Mouse (Mus musculus): ENCODE data around the gene Btbd6. TPM values are rescaled to one million over a fixed set of nuclear protein-coding genes. Genes with fewer than 3 reads are reported as not detected.

Btbd6 gene
- polyA plus RNA-seq, 1 experiment: 61.6 TPM

DNA sequence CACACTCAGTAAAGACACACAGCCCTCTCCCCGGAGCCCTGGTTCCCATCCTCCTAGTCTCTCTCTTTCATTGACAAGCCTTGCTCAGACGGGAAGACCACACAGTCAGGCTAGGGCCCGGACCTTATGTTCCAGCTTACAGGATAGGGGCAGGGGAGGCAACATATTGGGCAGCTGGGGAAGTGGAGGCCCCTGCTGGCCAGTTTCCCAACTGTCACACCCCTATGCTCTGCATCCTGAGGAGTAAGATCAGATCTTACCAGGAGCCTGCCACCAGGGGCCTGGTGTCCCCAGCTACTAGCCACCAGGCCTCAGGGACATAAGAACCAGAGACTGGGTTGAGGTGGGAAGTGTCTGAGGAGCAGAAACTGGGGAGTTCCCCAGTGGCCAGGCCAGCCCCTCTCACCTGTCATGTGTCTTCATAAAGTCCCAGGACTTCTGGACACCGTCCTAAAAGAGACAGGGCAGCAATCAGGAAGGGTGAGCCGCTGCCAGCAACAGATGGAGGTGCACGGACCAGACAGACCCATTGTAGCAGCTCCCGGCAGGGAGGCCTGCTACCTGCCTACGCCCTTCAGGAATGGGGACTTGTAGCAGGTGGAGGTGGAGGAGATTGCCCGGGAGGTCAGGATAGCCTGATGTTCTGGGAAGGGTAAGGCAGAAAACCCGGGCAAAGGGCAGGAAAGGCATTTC is 37.3 kb upstream of the Btbd6 start:
- Histone ChIP-seq H3K4me1 (ENCODE audit: control insufficient read depth, insufficient read depth, low read length) (peaks cover 38% of the 10 kb centered on the region), H3K27ac (ENCODE audit: insufficient read depth, low read length) (no peak overlapping the region), H3K4me3 (replicated peaks; ENCODE audit: insufficient read depth, low read depth, low read length) (no peak overlapping the region), H3K27me3 (ENCODE audit: control insufficient read depth, insufficient read depth, low read length) (no peaks in the 10 kb centered on the region)
- 19% methylated on average over 10 of the region's 10 CpGs for WGBS
- DNase-seq: peak; percentile 75 to 87
- 0 out of 2 replicates have a peak, but pooled peaks have one; percentile 10 for TF ChIP-seq CTCF (IDR thresholded peaks at IDR 0.05; ENCODE audit: borderline replicate concordance, insufficient read depth, low read depth, low read length)
- TF ChIP-seq POLR2A (IDR thresholded peaks at IDR 0.05; ENCODE audit: borderline replicate concordance, insufficient read depth, low read length): no peak

DNA sequence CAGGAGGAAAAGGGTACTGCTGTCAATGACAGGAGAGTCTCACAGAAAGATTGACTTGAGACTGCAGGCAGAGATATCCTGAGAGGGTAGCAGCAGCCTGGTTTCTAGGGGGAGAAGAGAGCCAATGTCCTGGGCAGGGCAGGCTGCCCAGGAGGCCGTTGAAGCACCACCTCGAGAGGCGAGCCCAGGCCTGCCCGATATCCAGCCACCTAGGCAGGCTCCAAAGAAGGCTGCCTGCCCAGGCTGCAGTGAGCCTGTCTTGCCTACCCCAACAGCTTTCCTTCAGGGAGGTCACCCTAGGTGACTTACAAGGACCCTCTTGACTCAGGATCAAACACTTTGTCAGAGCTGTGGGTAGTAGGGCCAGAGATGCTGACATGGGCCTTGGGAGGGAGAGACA is 36.0 kb upstream of the Btbd6 start:
- Histone ChIP-seq H3K27me3 (ENCODE audit: control insufficient read depth, insufficient read depth, low read length) (no peaks in the 10 kb centered on the region), H3K27ac (ENCODE audit: insufficient read depth, low read length) (no peak overlapping the region), H3K4me1 (ENCODE audit: control insufficient read depth, insufficient read depth, low read length) (peaks cover 33% of the 10 kb centered on the region), H3K4me3 (replicated peaks; ENCODE audit: insufficient read depth, low read depth, low read length) (no peak overlapping the region)
- WGBS: 53% methylated on average over 4 of the region's 4 CpGs
- TF ChIP-seq CTCF (IDR thresholded peaks at IDR 0.05; ENCODE audit: borderline replicate concordance, insufficient read depth, low read depth, low read length) (no peak), POLR2A (IDR thresholded peaks at IDR 0.05; ENCODE audit: borderline replicate concordance, insufficient read depth, low read length) (no peak)
- no peak for DNase-seq

DNA sequence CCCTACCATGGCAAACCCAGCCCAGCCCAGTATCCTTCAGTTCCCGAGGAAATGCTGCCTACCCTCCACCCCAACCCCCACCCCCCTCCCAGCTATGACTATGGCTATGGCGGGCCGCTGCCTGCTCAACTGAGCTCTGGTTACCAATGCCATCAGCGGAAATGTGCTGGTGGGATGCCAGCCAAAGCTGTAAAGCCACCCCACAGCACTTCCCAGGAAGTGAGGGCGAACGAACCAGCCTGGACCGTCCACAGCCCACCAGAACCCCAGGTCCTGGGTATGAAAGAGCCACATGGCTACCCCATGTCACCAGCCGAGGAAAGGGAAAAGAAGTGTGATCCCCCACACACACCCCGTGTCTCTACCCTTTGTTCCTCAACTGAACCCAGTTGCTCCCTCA is 35.6 kb upstream of the Btbd6 start:
- Histone ChIP-seq H3K27me3 (ENCODE audit: control insufficient read depth, insufficient read depth, low read length) (no peaks in the 10 kb centered on the region), H3K27ac (ENCODE audit: insufficient read depth, low read length) (no peak overlapping the region), H3K4me1 (ENCODE audit: control insufficient read depth, insufficient read depth, low read length) (peaks cover 33% of the 10 kb centered on the region), H3K4me3 (replicated peaks; ENCODE audit: insufficient read depth, low read depth, low read length) (no peak overlapping the region)
- no peak for DNase-seq
- TF ChIP-seq POLR2A (IDR thresholded peaks at IDR 0.05; ENCODE audit: borderline replicate concordance, insufficient read depth, low read length) (no peak), CTCF (IDR thresholded peaks at IDR 0.05; ENCODE audit: borderline replicate concordance, insufficient read depth, low read depth, low read length) (no peak)
- 73% methylated on average over 9 of the region's 9 CpGs for WGBS

DNA sequence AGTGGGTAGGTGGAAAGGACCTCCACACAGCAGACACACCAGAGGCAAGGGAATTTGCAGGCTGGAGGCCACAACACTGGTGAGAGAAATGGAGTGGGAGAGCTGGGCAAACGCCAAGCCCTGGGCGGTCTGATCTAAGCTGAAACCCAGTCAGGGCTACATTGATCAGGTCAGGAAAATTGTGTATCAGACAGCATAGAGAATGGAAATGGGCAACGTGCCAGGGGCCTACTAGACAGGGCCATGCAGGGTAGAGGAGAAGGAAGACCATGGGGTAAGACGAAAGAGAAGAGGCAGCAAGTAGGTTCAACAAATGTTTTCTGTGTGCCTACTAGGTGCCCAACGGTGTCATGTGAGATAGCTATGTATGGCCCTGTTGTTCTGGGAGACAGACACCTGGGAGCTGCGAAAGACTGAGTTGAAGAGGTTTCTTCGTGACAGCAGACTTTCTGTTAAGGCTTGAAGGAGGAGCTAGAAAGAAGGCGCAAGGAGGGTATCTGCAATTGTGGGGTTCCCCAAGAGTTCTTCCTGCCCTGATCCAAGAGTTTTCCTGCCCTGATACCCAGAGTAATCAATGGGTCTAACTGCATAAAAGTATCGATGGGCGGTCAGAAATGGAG is 35.0 kb upstream of the Btbd6 start:
- no peak for TF ChIP-seq CTCF (IDR thresholded peaks at IDR 0.05; ENCODE audit: borderline replicate concordance, insufficient read depth, low read depth, low read length)
- no peak for TF ChIP-seq POLR2A (IDR thresholded peaks at IDR 0.05; ENCODE audit: borderline replicate concordance, insufficient read depth, low read length)
- H3K27me3 ChIP-seq (ENCODE audit: control insufficient read depth, insufficient read depth, low read length): no peaks in the 10 kb centered on the region
- H3K4me1 ChIP-seq (ENCODE audit: control insufficient read depth, insufficient read depth, low read length): peaks cover 33% of the 10 kb centered on the region
- H3K27ac ChIP-seq (ENCODE audit: insufficient read depth, low read length): no peak overlapping the region
- DNase-seq: peak in 1 of 2 experiments; percentile 48
- peak overlapping the region; percentile 70 for H3K4me3 ChIP-seq (replicated peaks; ENCODE audit: insufficient read depth, low read depth, low read length)
- WGBS: 63% methylated on average over 10 of the region's 10 CpGs

DNA sequence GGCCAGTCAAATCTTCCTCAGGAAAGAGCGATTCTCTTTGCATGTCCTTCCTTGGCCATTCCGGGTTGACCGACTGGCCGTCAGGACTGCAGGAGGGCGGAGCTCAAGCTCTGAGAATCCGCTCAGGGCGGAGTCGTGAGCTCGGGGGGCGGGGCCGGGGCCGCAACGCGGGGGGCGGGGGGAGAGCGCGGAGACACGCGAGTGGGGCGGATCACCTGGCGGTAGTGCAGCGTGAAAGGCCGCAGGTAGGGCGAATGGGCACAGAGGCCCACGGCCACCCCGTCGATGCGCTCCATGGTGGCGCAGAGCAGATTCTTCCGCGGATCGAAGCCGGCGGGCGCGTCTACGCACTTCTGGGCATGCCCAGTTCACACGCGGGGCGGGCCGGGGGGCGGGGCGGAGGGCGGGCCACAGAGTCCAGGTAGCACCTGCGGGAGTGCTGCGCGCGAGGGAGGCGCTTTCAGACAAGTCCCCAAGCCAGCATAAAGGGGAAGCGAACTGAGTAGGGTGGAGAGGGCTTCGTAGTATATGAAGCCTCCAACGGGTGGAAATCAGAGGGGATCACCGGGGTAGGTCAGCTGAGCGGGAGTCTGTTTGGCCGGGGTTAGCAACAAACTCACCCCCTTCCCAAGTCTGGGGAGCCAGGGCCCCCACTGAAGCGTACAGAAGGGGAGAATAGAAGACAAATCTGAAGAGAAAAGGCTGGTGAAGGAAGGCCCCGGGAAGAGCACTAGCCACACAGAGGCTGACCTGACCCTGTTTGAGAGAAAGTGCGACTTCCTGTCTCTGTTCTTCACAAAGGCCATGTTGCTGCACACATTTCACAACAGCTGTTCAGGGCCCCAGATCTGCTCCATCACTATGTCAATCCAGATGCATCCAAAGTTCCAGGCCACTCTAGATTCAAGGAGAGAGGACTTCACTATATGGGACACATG is 34.2 kb upstream of the Btbd6 start, which contains the start of gene Nudt14:
Gene Nudt14 (minus strand): TSS at position 349 of the 938 bp plus-strand sequence.
- Histone ChIP-seq H3K4me3 (replicated peaks; ENCODE audit: insufficient read depth, low read depth, low read length) (peak within 1 kb of the TSS; percentile 70), H3K4me1 (ENCODE audit: control insufficient read depth, insufficient read depth, low read length) (peaks cover 33% of the 10 kb centered on the region), H3K27me3 (ENCODE audit: control insufficient read depth, insufficient read depth, low read length) (no peaks in the 10 kb centered on the region), H3K27ac (ENCODE audit: insufficient read depth, low read length) (no peak within 1 kb of the TSS)
- peak; percentile 73 to 79 for DNase-seq
- TF ChIP-seq CTCF (IDR thresholded peaks at IDR 0.05; ENCODE audit: borderline replicate concordance, insufficient read depth, low read depth, low read length) (no peak), POLR2A (IDR thresholded peaks at IDR 0.05; ENCODE audit: borderline replicate concordance, insufficient read depth, low read length) (peak; percentile 39; the same call in 1 of the 2 replicates)
- 3% methylated on average over 57 of the region's 58 CpGs for WGBS

DNA sequence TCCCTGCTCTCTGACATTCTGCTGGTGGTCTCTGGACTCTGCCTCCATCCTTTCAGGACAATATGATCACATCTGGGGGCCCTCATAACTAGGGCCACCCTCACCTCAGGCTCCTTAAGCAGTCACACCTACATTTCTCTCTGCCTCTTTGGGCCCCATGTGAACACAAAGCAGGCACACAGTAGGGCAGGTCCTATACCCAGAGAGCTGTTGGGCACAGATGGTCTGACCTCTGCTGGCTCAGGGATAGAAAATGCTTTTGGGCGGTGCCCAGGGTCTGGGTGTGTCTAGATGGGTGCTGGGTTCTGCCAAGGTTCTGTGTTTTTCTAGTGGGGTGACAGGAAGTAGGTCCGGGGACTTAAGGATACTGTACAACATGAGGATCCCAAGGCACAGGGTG is 32.6 kb upstream of the Btbd6 start:
- H3K27ac ChIP-seq (ENCODE audit: insufficient read depth, low read length): no peak overlapping the region
- TF ChIP-seq POLR2A (IDR thresholded peaks at IDR 0.05; ENCODE audit: borderline replicate concordance, insufficient read depth, low read length) (no peak), CTCF (IDR thresholded peaks at IDR 0.05; ENCODE audit: borderline replicate concordance, insufficient read depth, low read depth, low read length) (no peak)
- H3K4me3 ChIP-seq (replicated peaks; ENCODE audit: insufficient read depth, low read depth, low read length): no peak overlapping the region
- WGBS: 87% methylated on average over 2 of the region's 2 CpGs
- DNase-seq: no peak
- H3K27me3 ChIP-seq (ENCODE audit: control insufficient read depth, insufficient read depth, low read length): no peaks in the 10 kb centered on the region
- peaks cover 23% of the 10 kb centered on the region for H3K4me1 ChIP-seq (ENCODE audit: control insufficient read depth, insufficient read depth, low read length)

DNA sequence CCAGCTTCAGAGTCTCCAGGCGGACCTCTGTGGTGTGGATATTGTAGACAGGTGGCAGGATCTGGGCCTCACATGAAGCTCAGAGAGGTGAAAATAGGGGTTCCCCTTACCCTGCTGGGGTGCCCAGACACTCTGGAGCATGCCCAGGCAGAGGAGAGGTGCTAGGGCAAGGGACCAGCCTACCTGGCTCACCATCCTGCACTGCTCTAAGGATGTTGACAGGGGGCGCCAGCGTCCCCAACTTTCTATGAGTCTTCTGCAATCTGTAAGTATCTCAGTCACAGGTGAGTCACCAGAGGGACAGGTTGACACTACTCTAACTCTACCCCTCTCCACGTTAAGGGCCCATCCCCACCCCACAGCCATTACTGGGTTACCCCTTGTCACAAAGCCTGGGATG is 29.0 kb upstream of the Btbd6 start:
- no peaks in the 10 kb centered on the region for H3K27me3 ChIP-seq (ENCODE audit: control insufficient read depth, insufficient read depth, low read length)
- TF ChIP-seq CTCF (IDR thresholded peaks at IDR 0.05; ENCODE audit: borderline replicate concordance, insufficient read depth, low read depth, low read length) (peak; percentile 68), POLR2A (IDR thresholded peaks at IDR 0.05; ENCODE audit: borderline replicate concordance, insufficient read depth, low read length) (no peak)
- H3K27ac ChIP-seq (ENCODE audit: insufficient read depth, low read length): no peak overlapping the region
- no peak overlapping the region for H3K4me3 ChIP-seq (replicated peaks; ENCODE audit: insufficient read depth, low read depth, low read length)
- DNase-seq: peak; percentile 54 to 61
- H3K4me1 ChIP-seq (ENCODE audit: control insufficient read depth, insufficient read depth, low read length): peaks cover 13% of the 10 kb centered on the region; the same call in 1 of the 2 replicates
- 29% methylated on average over 4 of the region's 4 CpGs for WGBS

All from cerebellum, adult 2 months (tissue).